Mouse (Mus musculus) activated CD4-positive, CD25-positive, alpha-beta regulatory T cell, adult 4 months (primary cell): ENCODE measurements around the gene Vasp. TPM values are rescaled to one million over a fixed set of nuclear protein-coding genes. Genes with fewer than 3 reads are reported as not detected.
A peak's percentile ranks its signal among the peaks of the same experiment; 100 is the strongest.

Experiments
- ATAC-seq: one replicate; pipeline ENCODE4 v1.8.0; 2017
- polyA plus RNA-seq, 2 experiments: library from polyadenylated mRNA; unstranded; fragments of 100-300 nt; shearing (Covaris generic); gene quantifications; one replicate each; pipeline ENCODE4 v1.2.1; 2017

The Vasp gene
- polyA plus RNA-seq, 2 experiments from 2014 or later = 96.0 to 113 TPM

GRCm38 (mm10) chr7:19303770-19304169 is 32.2 kb upstream of the Vasp start:
- peak; percentile 26 for ATAC-seq

- ATAC-seq = no peak
Observed at GRCm38 (mm10) chr7:19303046-19303305, 31.4 kb upstream of the Vasp start.

GRCm38 (mm10) chr7:19302264-19303045 is 30.8 kb upstream of the Vasp start:
- ATAC-seq = no peak

GRCm38 (mm10) chr7:19301461-19302263 is 30.0 kb upstream of the Vasp start:
- ATAC-seq = no peak

GRCm38 (mm10) chr7:19300501-19301421 is 29.1 kb upstream of the Vasp start:
- ATAC-seq = peak; percentile 59

GRCm38 (mm10) chr7:19299194-19299593 is 27.6 kb upstream of the Vasp start:
- ATAC-seq = no peak

GRCm38 (mm10) chr7:19297794-19298193 is 26.2 kb upstream of the Vasp start:
- no peak for ATAC-seq

GRCm38 (mm10) chr7:19297034-19297433 is 25.4 kb upstream of the Vasp start:
- ATAC-seq = no peak

- ATAC-seq = peak; percentile 84
Observed at GRCm38 (mm10) chr7:19295503-19296185, 24.0 kb upstream of the Vasp start.

GRCm38 (mm10) chr7:19290969-19291596 is 19.5 kb upstream of the Vasp start:
- ATAC-seq = no peak

GRCm38 (mm10) chr7:19284763-19285162 is 13.1 kb upstream of the Vasp start:
- peak; percentile 31 for ATAC-seq

GRCm38 (mm10) chr7:19283406-19283804 is 11.8 kb upstream of the Vasp start:
- ATAC-seq = no peak

- no peak for ATAC-seq
Observed at GRCm38 (mm10) chr7:19282791-19283405, 11.3 kb upstream of the Vasp start.

GRCm38 (mm10) chr7:19282385-19282784 is 10.8 kb upstream of the Vasp start, which contains the start of gene Rtn2:
TSS of gene Rtn2 (plus strand) at chr7:19282624.
- ATAC-seq = peak; percentile 52

GRCm38 (mm10) chr7:19281680-19282304 is 10.2 kb upstream of the Vasp start:
- ATAC-seq = peak; percentile 52

- ATAC-seq = peak; percentile 64
Observed at GRCm38 (mm10) chr7:19279581-19280114, 8.0 kb upstream of the Vasp start, which contains the start of gene Ppm1n. TSS of gene Ppm1n (minus strand) at chr7:19280064.

- no peak for ATAC-seq
Observed at GRCm38 (mm10) chr7:19279052-19279451, 7.4 kb upstream of the Vasp start.

- ATAC-seq = no peak
Observed at GRCm38 (mm10) chr7:19276253-19276652, 4.6 kb upstream of the Vasp start.

- ATAC-seq = peak; percentile 57
Observed at GRCm38 (mm10) chr7:19272173-19272764, 652 bp upstream of the Vasp start.
